Mouse (Mus musculus) small intestine, adult 2 months (tissue): Measurements from ENCODE around the gene Alpl. TPM values are rescaled to one million over a fixed set of nuclear protein-coding genes. Genes with fewer than 3 reads are reported as not detected.

Source experiments
- H3K27ac ChIP-seq: fragments of 200-500 bp; 2 replicates; pipeline ENCODE4 v1.5.1; 2012; ENCODE audit warnings: low read depth, low read length, control low read depth, inconsistent platforms; ENCODE audit not compliant: insufficient read depth
- H3K27me3 ChIP-seq: fragments of 200-500 bp; 2 replicates; pipeline ENCODE4 v1.6.1; 2012; ENCODE audit warnings: mild to moderate bottlenecking, moderate library complexity, low read length, inconsistent platforms; ENCODE audit not compliant: control insufficient read depth, insufficient read depth
- H3K36me3 ChIP-seq: fragments of 200-500 bp; 2 replicates; pipeline ENCODE4 v1.6.1; 2012; ENCODE audit warnings: mild to moderate bottlenecking, low read length, control low read depth, inconsistent platforms; ENCODE audit not compliant: control insufficient read depth, insufficient read depth
- H3K4me1 ChIP-seq: fragments of 200-500 bp; 2 replicates; pipeline ENCODE4 v1.6.1; 2012; ENCODE audit warnings: low read length, inconsistent platforms, mixed read lengths; ENCODE audit not compliant: control insufficient read depth, insufficient read depth, insufficient read length
- H3K4me3 ChIP-seq: fragments of 200-500 bp; 2 replicates; pipeline ENCODE4 v1.5.1; 2012; ENCODE audit warnings: low read depth, mild to moderate bottlenecking, control low read depth, inconsistent platforms, low read length, moderate library complexity
- CTCF ChIP-seq: fragments of 200-500 bp; IDR thresholded peaks from 2 replicates; pipeline ENCODE4 v1.5.1; 2012; ENCODE audit warnings: low read depth, mild to moderate bottlenecking, control low read depth, inconsistent platforms, low read length, moderate library complexity, mixed read lengths; ENCODE audit not compliant: insufficient replicate concordance, insufficient read length; ENCODE audit errors: extremely low read depth
- POLR2A ChIP-seq: fragments of 200-500 bp; IDR thresholded peaks from 2 replicates; pipeline ENCODE4 v1.6.1; 2012; ENCODE audit warnings: low read depth, mild to moderate bottlenecking, control low read depth, inconsistent platforms, low read length, moderate library complexity
- WGBS: fragments of 180-500 bp; shearing (Covaris S2); methylation state at CpG from one replicate; pipeline ENCODE4 v1.1.7; 2018; 5-methylcytosine and 5-hydroxymethylcytosine counted together
- polyA plus RNA-seq: library from polyadenylated mRNA; depleted of rRNA; stranded (reverse); fragments of >200 nt; gene quantifications from 2 replicates; pipeline ENCODE4 v1.2.3, GENCODE M21; 2012; rRNA removed

Gene Alpl
- polyA plus RNA-seq, 1 experiment, result 2.8 TPM

GRCm38 (mm10) chr4:137695300-137695699, 100.9 kb downstream of the Alpl start:
- Histone ChIP-seq H3K4me3 (no peak overlapping the region), H3K27me3 (no peaks in the 10 kb centered on the region), H3K4me1 (peaks cover 7% of the 10 kb centered on the region), H3K27ac (no peak overlapping the region), H3K36me3 (no peaks in the 10 kb centered on the region)
- no peak for TF ChIP-seq CTCF
- no peak for TF ChIP-seq POLR2A
- 61% methylated on average over 8 of the region's 8 CpGs for WGBS

DNA sequence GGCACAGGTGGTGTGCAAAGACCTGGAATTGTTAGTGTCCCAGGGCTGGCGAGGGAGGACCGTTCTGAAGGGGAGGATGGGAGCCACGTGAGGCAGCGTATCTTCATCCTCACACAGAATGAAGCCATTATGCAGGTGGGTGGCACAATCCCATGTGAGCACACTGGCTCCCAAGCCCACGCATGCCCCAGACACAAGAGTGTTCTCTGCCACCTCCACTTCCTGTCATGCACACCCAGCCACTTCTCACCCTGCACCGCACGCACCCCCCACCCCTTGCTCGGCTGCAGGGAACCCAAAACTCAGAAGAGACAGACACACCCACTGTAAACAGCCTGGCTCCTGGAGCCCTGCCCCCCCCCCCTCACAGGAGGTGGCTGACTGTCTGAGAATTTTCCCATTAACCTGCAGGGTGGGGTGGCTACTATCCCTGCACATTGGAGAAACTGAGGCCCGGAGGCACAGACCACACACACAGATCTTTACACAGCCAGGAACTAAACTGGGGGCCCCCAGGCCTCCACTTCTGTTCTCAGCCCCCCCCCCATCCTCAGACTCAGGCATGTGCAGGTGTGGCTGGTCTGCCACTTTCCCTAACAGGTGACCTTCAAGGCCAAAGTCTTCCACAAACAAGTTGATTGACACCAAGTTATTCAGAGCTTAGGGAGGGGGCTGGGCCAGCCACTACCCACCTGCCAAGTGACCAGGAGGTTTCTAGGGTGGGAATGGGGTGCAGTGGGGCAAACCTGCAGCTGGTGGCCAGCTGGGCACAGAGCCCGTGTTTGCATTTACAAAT, 103.9 kb downstream of the Alpl start:
- H3K4me1 ChIP-seq, result peaks cover 2% of the 10 kb centered on the region
- no peaks in the 10 kb centered on the region for H3K27me3 ChIP-seq
- WGBS, result 30% methylated on average over 10 of the region's 10 CpGs
- no peaks in the 10 kb centered on the region for H3K36me3 ChIP-seq
- TF ChIP-seq CTCF, result no peak
- TF ChIP-seq POLR2A, result no peak
- H3K4me3 ChIP-seq, result no peak overlapping the region
- no peak overlapping the region for H3K27ac ChIP-seq

Other genes starting within 250 kb of the Alpl start
- not detected in 2 replicates for gene Ldlrad2, start 221.8 kb downstream of the Alpl start, polyA plus RNA-seq
- 14.9 and 26.7 TPM in 2 replicates for gene Usp48, start 202.6 kb downstream of the Alpl start, polyA plus RNA-seq
- 48.4 and 141 TPM in 2 replicates for gene Rap1gap, start 131.7 kb downstream of the Alpl start, polyA plus RNA-seq
- 27.9 and 37.7 TPM in 2 replicates for gene Ece1, start 65.9 kb upstream of the Alpl start, polyA plus RNA-seq
- gene Eif4g3, start 196.6 kb upstream of the Alpl start, polyA plus RNA-seq, result 14.7 and 19.4 TPM in 2 replicates